Mouse (Mus musculus) neutrophil, adult 5-6 weeks (primary cell): Measurements from ENCODE around the gene Brdt. TPM values are rescaled to one million over a fixed set of nuclear protein-coding genes. Genes with fewer than 3 reads are reported as not detected.

Source experiments
- ATAC-seq: fragments of 151-379, 151-347 bp; 2 replicates; pipeline ENCODE4 v1.8.0; 2017; ENCODE audit warnings: mild to moderate bottlenecking, moderate TSS enrichment; ENCODE audit not compliant: insufficient number of reproducible peaks, poor library complexity, low FRiP score, severe bottlenecking; ENCODE audit errors: extremely low read depth
- total RNA-seq: library from RNA; stranded (forward); fragments of 200-1000 nt; gene quantifications from 2 replicates; pipeline ENCODE4 v1.2.3, GENCODE M21; 2017

Brdt gene
- total RNA-seq: 0.49 and 1.4 TPM in 2 replicates

- ATAC-seq: no peak
These were observed at the start of gene Brdt for GRCm38 (mm10) chr5:107330916-107331421. Gene Brdt, plus strand, starts transcription at chr5:107331159.

- ATAC-seq: no peak
These were observed 48.2 kb upstream of the Brdt start for GRCm38 (mm10) chr5:107282561-107283307.

- ATAC-seq: no peak
These were observed 46.9 kb upstream of the Brdt start for GRCm38 (mm10) chr5:107283935-107284524.

GRCm38 (mm10) chr5:107285563-107285962 is 45.4 kb upstream of the Brdt start:
- ATAC-seq: no peak

DNA sequence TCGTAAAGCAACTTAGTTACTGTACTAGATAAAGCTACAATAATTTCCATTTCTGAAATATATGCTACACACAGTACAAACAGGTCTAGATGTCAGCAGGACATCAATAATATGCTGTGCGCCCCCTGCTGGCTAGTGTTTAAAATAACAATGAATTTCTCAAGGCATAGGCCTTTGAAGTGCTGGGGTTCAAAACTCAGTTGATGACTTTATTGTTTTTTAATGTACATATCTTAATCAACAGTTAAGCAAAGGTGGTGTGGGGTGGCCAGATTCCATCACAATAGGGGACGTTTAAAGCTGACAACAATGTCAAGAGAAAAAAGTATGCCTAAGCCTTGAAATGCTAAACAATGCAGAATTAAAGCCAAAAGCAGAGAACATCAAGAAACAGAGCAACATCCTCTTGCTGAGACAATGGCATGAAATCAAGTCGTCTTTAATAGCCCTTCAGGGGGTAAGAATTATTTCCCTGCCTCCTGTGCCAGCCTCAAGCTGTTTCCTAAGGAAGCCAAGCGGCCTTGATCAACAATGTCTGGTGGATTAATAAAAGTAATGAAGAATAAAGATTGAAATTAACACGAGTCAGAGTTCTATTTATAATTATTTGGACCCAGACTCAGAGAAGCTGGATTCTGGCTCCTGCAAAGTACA is 43.6 kb upstream of the Brdt start:
- peak; percentile 51 for ATAC-seq

- no peak for ATAC-seq
These were observed 43.1 kb upstream of the Brdt start for GRCm38 (mm10) chr5:107287908-107288267.

- ATAC-seq: peak; percentile 16; the same call in 1 of the 2 replicates
These were observed 42.3 kb upstream of the Brdt start for GRCm38 (mm10) chr5:107288427-107289233.

- peak; percentile 18; the same call in 1 of the 2 replicates for ATAC-seq
These were observed 41.7 kb upstream of the Brdt start, which contains the start of gene Tgfbr3 for GRCm38 (mm10) chr5:107289234-107289764. Gene Tgfbr3, minus strand, starts transcription at chr5:107289629.

- ATAC-seq: no peak
These were observed 41.0 kb upstream of the Brdt start for GRCm38 (mm10) chr5:107289986-107290385.

DNA sequence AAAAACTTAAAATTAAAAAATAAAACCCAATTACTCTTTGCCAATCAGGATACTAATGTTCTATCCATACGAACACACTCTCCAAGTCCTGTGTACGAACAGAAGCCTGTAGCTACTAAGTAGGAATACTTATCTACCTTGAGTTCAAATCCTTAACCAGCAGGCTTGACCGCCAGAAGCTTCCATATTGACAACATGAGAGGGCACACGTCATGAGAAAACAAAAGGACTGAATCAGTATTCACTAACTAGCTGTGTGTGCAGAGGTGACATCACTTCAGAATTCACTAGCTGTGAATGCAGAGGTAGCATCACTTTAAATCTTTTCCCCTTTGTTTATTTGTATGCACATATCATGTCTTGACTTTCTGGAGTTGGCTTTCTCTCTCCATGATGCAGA is 36.9 kb upstream of the Brdt start:
- ATAC-seq: no peak

GRCm38 (mm10) chr5:107295061-107295816 is 35.7 kb upstream of the Brdt start:
- ATAC-seq: no peak

- no peak for ATAC-seq
These were observed 35.0 kb upstream of the Brdt start for GRCm38 (mm10) chr5:107295817-107296511.

DNA sequence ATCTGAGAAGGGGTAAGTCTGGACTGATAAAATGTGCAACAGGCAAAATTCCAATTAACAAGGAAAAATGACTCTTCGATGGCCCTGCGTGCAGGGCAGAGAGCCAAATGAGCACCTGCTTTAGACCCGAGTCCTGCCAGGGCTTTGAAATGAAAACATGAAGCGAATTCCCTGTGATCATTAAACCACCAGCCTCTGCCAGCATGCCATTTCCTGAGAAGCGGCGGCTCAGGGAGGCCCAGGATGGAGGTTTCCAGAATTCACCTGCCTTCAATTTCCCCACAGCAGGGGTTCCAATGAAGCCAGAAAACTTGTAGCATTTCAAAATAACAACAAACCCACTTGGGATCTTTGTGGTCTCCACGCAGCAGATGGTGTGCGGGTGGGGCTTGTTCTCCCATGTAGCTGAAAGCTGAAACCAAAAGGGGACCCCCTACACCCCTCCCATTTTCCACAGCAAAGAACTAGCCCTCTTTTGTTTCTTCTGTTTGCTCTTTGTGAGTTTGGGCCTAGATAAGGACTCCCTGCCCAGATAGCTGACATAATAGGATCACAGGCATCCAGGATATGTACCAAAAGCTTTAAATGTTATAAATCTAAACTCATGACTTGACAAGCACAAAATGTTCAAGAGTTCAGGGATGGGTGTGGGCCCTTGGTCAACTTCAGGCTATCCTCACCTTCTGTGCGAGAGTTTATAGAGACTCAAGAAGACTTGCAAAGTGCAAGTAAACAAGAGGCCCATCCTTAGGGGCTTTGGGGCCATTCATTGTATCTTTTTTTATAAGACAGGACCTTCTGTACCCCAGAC is 34.2 kb upstream of the Brdt start:
- ATAC-seq: no peak

GRCm38 (mm10) chr5:107298854-107299253 is 32.1 kb upstream of the Brdt start:
- no peak for ATAC-seq

DNA sequence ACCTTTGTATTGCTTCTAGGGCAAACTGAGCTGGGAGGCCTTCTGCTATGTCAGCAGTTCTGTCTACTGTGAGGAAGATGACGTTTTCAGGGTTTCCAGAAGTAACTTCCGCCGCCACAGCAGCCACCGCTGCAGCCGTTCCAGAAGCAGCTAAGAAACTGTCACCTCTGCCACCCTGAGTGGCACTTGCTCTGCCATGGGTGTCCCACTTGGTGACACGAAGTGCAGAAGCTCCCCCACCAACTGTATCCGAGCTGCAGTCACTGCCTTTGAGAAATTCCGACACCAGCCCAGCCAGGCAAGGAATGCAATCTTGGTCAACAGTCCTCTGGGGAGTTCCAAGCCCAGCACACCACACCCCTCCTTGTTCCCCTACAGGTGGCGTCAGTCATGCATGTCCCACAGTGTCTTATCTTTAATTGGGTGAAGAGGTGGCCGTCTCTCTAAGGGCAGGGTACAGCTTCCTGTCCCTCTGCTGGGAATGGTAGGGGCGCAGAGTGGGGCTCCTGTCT is 27.6 kb upstream of the Brdt start:
- peak; percentile 54; the same call in 1 of the 2 replicates for ATAC-seq

- ATAC-seq: no peak
These were observed 26.7 kb upstream of the Brdt start for GRCm38 (mm10) chr5:107304117-107304825.
